Mouse (Mus musculus) heart, embryonic 11.5 days (tissue): ENCODE results near the gene Otogl. TPM values are rescaled to one million over a fixed set of nuclear protein-coding genes. Genes with fewer than 3 reads are reported as not detected.

Experiments used
- ATAC-seq: fragments of 200-750 bp; cut with Nextera tagmentation; replicated peaks from 2 replicates; pipeline ENCODE4 v1.8.0; 2017; ENCODE audit warnings: moderate library complexity; ENCODE audit not compliant: insufficient number of reproducible peaks, low FRiP score, low TSS enrichment
- H3K27ac ChIP-seq: fragments of 300-500 bp; sonication (generic); 2 replicates; pipeline ENCODE4 v1.5.1; 2014; ENCODE audit warnings: mild to moderate bottlenecking, low read depth, low read length
- H3K27me3 ChIP-seq: fragments of 300-500 bp; sonication (generic); 2 replicates; pipeline ENCODE4 v1.6.1; 2014; ENCODE audit warnings: mild to moderate bottlenecking, low read length, mixed read lengths; ENCODE audit not compliant: control insufficient read depth, insufficient read depth
- H3K36me3 ChIP-seq: fragments of 300-500 bp; sonication (generic); 2 replicates; pipeline ENCODE4 v1.6.1; 2014; ENCODE audit warnings: mild to moderate bottlenecking, low read length, moderate library complexity, mixed read lengths; ENCODE audit not compliant: control insufficient read depth, insufficient read depth
- H3K4me1 ChIP-seq: fragments of 300-500 bp; sonication (generic); 2 replicates; pipeline ENCODE4 v1.6.1; 2014; ENCODE audit warnings: low read length; ENCODE audit not compliant: control insufficient read depth, insufficient read depth
- H3K4me2 ChIP-seq: fragments of 300-500 bp; sonication (generic); 2 replicates; pipeline ENCODE4 v1.6.1; 2014; ENCODE audit warnings: mild to moderate bottlenecking, moderate library complexity
- H3K4me3 ChIP-seq: fragments of 300-500 bp; sonication (generic); 2 replicates; pipeline ENCODE4 v1.5.1; 2014; ENCODE audit warnings: low read depth, low read length
- H3K9ac ChIP-seq: fragments of 300-500 bp; sonication (generic); 2 replicates; pipeline ENCODE4 v1.6.1; 2014; ENCODE audit warnings: mild to moderate bottlenecking, low read depth, low read length, moderate library complexity
- H3K9me3 ChIP-seq: fragments of 300-500 bp; sonication (generic); replicated peaks from 2 replicates; pipeline ENCODE4 v1.6.1; 2016; ENCODE audit warnings: low read length; ENCODE audit not compliant: control insufficient read depth
- WGBS: fragments of 180-500 bp; shearing (Covaris S2); extraction: QIAGEN DNeasy Blood & Tissue Kit; methylation state at CpG from one replicate; pipeline ENCODE4 v1.1.7; 2014; ENCODE audit not compliant: insufficient replicate concordance; 5-methylcytosine and 5-hydroxymethylcytosine counted together
- polyA plus RNA-seq: library from polyadenylated mRNA; unstranded; fragments of >200 nt; fragmentation: Nextera tagmentation; extraction: Ambion mirVana; gene quantifications from 2 replicates; pipeline ENCODE4 v1.2.1, GENCODE M21; 2014

The Otogl gene
- polyA plus RNA-seq, 1 experiment from 2014 or later, result 0.27 TPM

DNA sequence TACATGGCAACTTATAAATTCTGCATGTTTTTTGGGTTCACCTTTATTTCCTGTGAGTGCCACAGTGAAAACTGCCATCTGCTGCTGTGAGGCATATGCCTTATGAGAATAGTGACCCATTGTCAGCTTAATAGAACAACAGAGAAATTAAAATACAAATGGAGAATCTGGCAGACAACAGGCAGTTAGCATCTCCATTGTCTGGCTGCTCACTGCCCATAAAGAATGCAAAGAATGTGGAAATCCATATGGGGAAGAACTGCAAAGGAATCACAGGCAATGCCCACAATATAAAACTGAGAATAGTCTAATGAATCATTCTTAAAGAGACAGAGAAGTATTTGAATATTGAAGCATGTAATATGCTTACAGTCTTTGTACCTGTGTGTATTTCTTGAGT, 177.6 kb downstream of the Otogl start:
- Histone ChIP-seq H3K9ac (no peak overlapping the region), H3K4me3 (no peak overlapping the region), H3K27me3 (no peaks in the 10 kb centered on the region), H3K36me3 (no peaks in the 10 kb centered on the region), H3K9me3 (no peaks in the 10 kb centered on the region), H3K4me1 (no peaks in the 10 kb centered on the region), H3K4me2 (no peak overlapping the region), H3K27ac (no peak overlapping the region)
- ATAC-seq, result no peak

- H3K4me3 ChIP-seq, result no peak overlapping the region
- H3K9me3 ChIP-seq, result no peaks in the 10 kb centered on the region
- no peak overlapping the region for H3K27ac ChIP-seq
- no peaks in the 10 kb centered on the region for H3K27me3 ChIP-seq
- H3K36me3 ChIP-seq, result no peaks in the 10 kb centered on the region
- H3K9ac ChIP-seq, result no peak overlapping the region
- no peaks in the 10 kb centered on the region for H3K4me1 ChIP-seq
- WGBS, result 38% methylated on average over 7 of the region's 7 CpGs
- no peak for ATAC-seq
- H3K4me2 ChIP-seq, result no peak overlapping the region
Measured at GRCm38 (mm10) chr10:107725631-107726030, 186.3 kb downstream of the Otogl start.

DNA sequence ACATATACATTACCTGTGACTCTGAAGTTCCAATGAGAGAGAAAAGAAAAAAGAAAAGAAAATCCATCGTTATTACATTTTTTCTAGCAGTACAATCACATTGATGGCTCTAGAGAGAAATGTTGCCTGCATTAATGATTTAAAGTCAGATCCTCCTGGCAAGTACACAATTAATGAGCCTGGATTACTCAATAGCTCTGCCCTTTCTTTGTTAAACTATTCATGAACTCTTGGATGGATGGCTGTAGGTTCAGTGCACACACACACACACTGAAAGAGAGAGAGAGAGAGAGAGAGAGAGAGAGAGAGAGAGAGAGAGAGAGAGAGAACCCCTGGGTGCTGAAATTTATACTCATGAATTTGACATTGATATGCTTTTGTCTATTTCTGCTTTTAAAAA, 192.1 kb downstream of the Otogl start, which contains the start of gene Ptprq:
Ptprq (minus strand) TSS at position 246 of the 400 bp plus-strand sequence.
- no peaks in the 10 kb centered on the region for H3K4me1 ChIP-seq
- no peak within 1 kb of the TSS for H3K4me3 ChIP-seq
- no peaks in the 10 kb centered on the region for H3K9me3 ChIP-seq
- no peak within 1 kb of the TSS for H3K9ac ChIP-seq
- H3K27me3 ChIP-seq, result no peaks in the 10 kb centered on the region
- no peak within 1 kb of the TSS for H3K27ac ChIP-seq
- no peak within 1 kb of the TSS for H3K4me2 ChIP-seq
- H3K36me3 ChIP-seq, result no peaks in the 10 kb centered on the region
- no peak for ATAC-seq
- WGBS, result 74% methylated on average over 1 of the region's 1 CpGs

Other genes starting within 250 kb of the Otogl start
- 0.07 and 0.14 TPM in 2 replicates for gene Ptprq, start 192.1 kb downstream of the Otogl start, polyA plus RNA-seq